Mouse (Mus musculus) heart, adult 2 months (tissue): Measurements from ENCODE around the gene Atp6v1b1. TPM values are rescaled to one million over a fixed set of nuclear protein-coding genes. Genes with fewer than 3 reads are reported as not detected.

Source experiments
- DNase-seq, 2 experiments: peaks; one replicate each; pipeline ENCODE4 v3.0.0; 2021
- H3K27ac ChIP-seq: fragments of 200-600 bp; 2 replicates; pipeline ENCODE4 v1.8.1; 2022
- H3K27me3 ChIP-seq: fragments of 200-500 bp; 2 replicates; pipeline ENCODE4 v1.6.1; 2012; ENCODE audit warnings: mild to moderate bottlenecking, low read length, inconsistent platforms, mixed read lengths; ENCODE audit not compliant: control insufficient read depth, insufficient read depth
- H3K36me3 ChIP-seq: fragments of 200-500 bp; 2 replicates; pipeline ENCODE4 v1.6.1; 2012; ENCODE audit warnings: low read length, inconsistent platforms; ENCODE audit not compliant: control insufficient read depth, insufficient read depth
- H3K4me1 ChIP-seq: fragments of 200-500 bp; 2 replicates; pipeline ENCODE4 v1.6.1; 2011; ENCODE audit warnings: low read length; ENCODE audit not compliant: control insufficient read depth, insufficient read depth
- H3K4me3 ChIP-seq: fragments of 200-600 bp; 2 replicates; pipeline ENCODE4 v1.8.1; 2022
- H3K79me2 ChIP-seq: fragments of 200-500 bp; replicated peaks from 2 replicates; pipeline ENCODE4 v1.6.1; 2012; ENCODE audit warnings: mild to moderate bottlenecking, inconsistent platforms, low read length, moderate library complexity, mixed read lengths; ENCODE audit not compliant: control insufficient read depth, insufficient read depth
- H3K9ac ChIP-seq: fragments of 200-500 bp; 2 replicates; pipeline ENCODE4 v1.6.1; 2012; ENCODE audit warnings: low read depth, mild to moderate bottlenecking, control low read depth, inconsistent platforms, low read length, mixed read lengths
- CTCF ChIP-seq: fragments of 200-600 bp; IDR thresholded peaks from 2 replicates; pipeline ENCODE4 v1.8.1; 2022; ENCODE audit warnings: antibody characterized with exemption, mild to moderate bottlenecking, moderate library complexity
- EP300 ChIP-seq: fragments of 200-500 bp; IDR thresholded peaks from 2 replicates; pipeline ENCODE4 v1.6.1; 2011; ENCODE audit warnings: low read depth, low read length, control low read depth; ENCODE audit not compliant: insufficient read depth
- POLR2A ChIP-seq: fragments of 200-500 bp; IDR thresholded peaks from 2 replicates; pipeline ENCODE4 v1.6.1; 2011; ENCODE audit warnings: mild to moderate bottlenecking, low read depth, low read length, control low read depth; ENCODE audit not compliant: insufficient read depth
- WGBS: fragments of 180-500 bp; shearing (Covaris S2); methylation state at CpG from one replicate; pipeline ENCODE4 v1.1.7; 2018; 5-methylcytosine and 5-hydroxymethylcytosine counted together
- intact Hi-C: fragments of 180-260 bp; cut with DNase I; formaldehyde crosslinking; loops from one replicate; pipeline ENCODE4 v1.15.1; 2025
- polyA plus RNA-seq: library from polyadenylated mRNA; depleted of rRNA; stranded (reverse); fragments of >200 nt; gene quantifications from 2 replicates; pipeline ENCODE4 v1.2.3, GENCODE M21; 2012
- total RNA-seq, 2 experiments: library from RNA; stranded (reverse); gene quantifications; 2 replicates each; pipeline ENCODE4 v1.2.3; 2021

Gene Atp6v1b1
- total and polyA plus RNA-seq, 3 experiments, result 1.4 TPM; not detected in 2

DNA sequence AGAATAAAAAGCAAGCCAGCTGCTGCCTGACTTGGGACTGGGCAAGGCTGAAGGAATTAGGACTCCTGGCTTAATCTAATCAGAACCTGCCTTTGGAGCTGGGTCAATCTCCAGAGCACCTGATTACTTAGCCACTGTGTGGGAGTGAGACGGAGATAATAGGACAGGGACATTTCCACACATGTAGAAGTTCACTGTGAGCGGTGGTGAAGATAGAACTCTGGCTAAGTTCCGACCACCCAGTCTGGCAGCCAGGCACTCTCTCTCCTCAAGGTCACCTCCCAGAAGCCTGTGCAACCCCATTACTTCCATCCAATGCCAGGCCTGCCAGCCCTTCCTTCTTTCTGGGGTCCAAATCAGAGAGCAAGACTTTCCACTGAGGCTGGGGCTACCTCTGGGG lies 24.2 kb downstream of the Atp6v1b1 start:
- H3K36me3 ChIP-seq, result no peaks in the 10 kb centered on the region
- no peak for TF ChIP-seq POLR2A
- TF ChIP-seq CTCF, result no peak
- TF ChIP-seq EP300, result 0 out of 2 replicates have a peak, but pooled peaks have one; percentile 13
- intact Hi-C loops, result no loop called here
- 41% methylated on average over 3 of the region's 3 CpGs for WGBS
- peaks cover 3% of the 10 kb centered on the region; the same call in 1 of the 2 replicates for H3K4me1 ChIP-seq
- H3K9ac ChIP-seq, result no peak overlapping the region
- no peaks in the 10 kb centered on the region for H3K79me2 ChIP-seq
- no peak overlapping the region for H3K27ac ChIP-seq
- peak in 1 of 2 experiments; percentile 40 for DNase-seq
- no peaks in the 10 kb centered on the region for H3K27me3 ChIP-seq
- no peak overlapping the region for H3K4me3 ChIP-seq

DNA sequence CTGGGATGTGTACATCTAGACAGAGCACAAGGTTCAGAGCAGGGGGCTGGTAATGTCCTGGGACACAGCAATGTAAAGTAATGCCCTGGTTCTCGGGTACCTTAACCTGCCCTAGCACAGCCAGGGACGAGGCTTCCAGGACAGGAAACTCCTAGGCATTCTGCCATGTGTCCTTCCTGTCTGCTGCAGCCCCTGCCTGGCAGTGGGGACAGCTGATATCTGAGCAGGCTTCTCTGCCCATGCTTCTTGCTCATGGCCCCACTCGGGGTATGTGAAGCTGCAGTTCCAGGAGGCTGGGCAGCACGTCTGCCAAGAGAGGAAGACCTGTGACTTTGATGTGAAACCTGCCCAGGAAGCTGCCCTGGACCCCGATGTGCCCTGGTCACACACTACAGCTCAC lies 25.7 kb downstream of the Atp6v1b1 start:
- no peaks in the 10 kb centered on the region for H3K36me3 ChIP-seq
- DNase-seq, result peak in 1 of 2 experiments; percentile 39
- WGBS, result 25% methylated on average over 5 of the region's 5 CpGs

DNA sequence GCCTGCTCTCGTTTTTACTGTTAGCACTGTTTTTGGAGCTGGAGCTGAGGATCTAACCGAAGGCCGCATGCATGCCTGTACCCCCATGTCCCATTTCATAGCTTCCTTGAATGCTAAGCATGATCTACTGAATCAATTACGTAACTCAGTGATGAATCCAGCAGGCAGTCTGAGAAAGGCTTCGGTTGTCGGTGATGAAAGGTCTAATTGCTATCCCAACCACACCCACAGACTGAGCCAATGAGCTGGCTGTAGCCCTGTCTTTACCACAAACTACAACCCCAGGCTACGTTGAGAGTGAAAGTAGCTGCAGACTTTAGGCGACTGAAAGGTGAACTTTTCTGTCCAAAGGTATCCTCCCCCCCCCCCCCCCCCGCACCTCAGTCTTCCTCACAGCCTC lies 31.3 kb downstream of the Atp6v1b1 start:
- Histone ChIP-seq H3K27me3 (no peaks in the 10 kb centered on the region), H3K36me3 (no peaks in the 10 kb centered on the region), H3K79me2 (no peaks in the 10 kb centered on the region), H3K4me3 (no peak overlapping the region), H3K4me1 (peaks cover 3% of the 10 kb centered on the region), H3K9ac (no peak overlapping the region), H3K27ac (no peak overlapping the region)
- DNase-seq, result no peak
- WGBS, result 57% methylated on average over 9 of the region's 9 CpGs
- TF ChIP-seq CTCF (no peak), EP300 (no peak), POLR2A (no peak)
- intact Hi-C loops, result no loop called here

More for the DNA sequence above, 25.7 kb downstream of the Atp6v1b1 start:
- Histone ChIP-seq H3K9ac (no peak overlapping the region), H3K79me2 (no peaks in the 10 kb centered on the region), H3K4me1 (peaks cover 1% of the 10 kb centered on the region; the same call in 1 of the 2 replicates), H3K27ac (no peak overlapping the region), H3K4me3 (no peak overlapping the region), H3K27me3 (no peaks in the 10 kb centered on the region)
- intact Hi-C loops, result no loop called here
- TF ChIP-seq POLR2A (no peak), EP300 (no peak), CTCF (no peak)

DNA sequence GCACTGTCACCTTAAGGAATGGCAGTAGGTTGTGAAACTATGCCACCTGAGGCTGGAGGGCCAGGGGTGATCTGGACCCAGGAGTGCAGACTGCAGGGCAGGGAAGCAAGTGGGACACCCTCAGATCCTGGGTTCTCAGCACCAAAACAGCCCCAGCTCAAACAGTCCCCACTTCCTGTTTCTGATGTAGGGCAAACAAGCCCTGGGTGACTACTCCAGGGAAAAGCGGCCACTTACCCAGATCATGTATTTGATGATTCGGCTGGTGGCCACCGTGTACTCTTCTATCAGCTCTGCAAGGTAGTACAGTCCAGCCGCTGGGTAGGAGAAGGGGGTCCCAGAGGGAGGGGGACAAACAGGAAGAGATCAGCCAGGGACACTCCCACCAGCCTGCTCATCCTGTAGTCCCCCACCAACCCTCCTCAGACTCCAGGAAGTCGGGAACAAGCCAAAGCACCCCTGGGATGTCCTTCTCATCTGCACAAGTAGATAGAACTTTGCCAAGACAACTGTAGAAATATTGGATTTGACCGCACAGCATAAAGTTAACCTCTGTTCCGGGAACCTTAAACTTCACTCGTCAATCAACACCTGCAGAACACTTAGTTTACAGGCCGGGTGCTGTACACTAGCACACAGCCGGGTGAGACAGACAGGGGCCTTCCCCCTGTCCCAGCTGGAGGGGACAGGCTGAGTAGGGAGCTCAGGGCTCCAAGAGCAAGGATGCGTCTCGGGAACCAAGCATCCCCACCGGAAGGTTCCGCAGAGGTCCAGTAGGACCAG lies 32.2 kb downstream of the Atp6v1b1 start:
- Histone ChIP-seq H3K27ac (peak overlapping the region; percentile 88), H3K4me1 (peaks cover 3% of the 10 kb centered on the region), H3K4me3 (peak overlapping the region; percentile 89), H3K9ac (peak overlapping the region; percentile 98), H3K79me2 (no peaks in the 10 kb centered on the region), H3K27me3 (no peaks in the 10 kb centered on the region), H3K36me3 (no peaks in the 10 kb centered on the region)
- intact Hi-C loops, result loop anchor here (5.0 kb wide), 2 partner anchors 57 to 137 kb away; partner anchors contain the start of gene Paip2b
- TF ChIP-seq EP300 (no peak), CTCF (no peak), POLR2A (no peak)
- DNase-seq, result peak; percentile 23 to 27
- 1% methylated on average over 14 of the region's 14 CpGs for WGBS

DNA sequence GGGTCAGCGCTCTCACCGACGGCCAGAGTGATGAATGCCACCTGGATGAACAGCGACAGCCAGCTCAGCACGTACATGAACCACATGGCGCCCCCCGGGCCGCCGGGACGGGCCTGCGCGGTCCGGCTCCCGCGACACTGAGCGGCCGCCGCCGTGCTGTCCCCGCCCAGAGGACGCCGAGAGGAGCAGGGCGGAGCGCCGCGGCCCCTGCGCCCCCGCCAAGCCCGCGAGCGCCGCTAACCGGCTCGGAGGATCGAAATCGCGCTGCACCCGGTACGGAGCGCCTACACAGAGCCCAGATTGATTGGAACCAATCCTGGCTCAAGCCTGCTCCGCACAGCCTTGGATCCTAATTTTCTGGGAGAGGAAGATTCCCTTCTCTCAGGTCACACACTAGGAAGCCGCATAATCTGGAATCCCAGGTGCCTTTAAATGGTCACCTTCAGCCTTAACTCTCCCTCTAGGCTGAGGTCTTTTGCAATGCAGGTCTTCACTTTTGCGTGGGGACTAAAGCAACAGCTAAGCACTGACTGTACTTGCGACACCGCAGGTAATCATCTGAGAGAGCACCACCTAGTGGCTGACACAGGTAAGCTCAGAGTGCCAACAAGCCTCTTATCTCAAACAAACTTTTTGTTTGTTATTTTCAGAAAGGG lies 33.0 kb downstream of the Atp6v1b1 start, which contains the start of gene Tex261:
TSS of gene Tex261 (minus strand) at position 176 of the 656 bp plus-strand sequence.
- Histone ChIP-seq H3K4me1 (peaks cover 3% of the 10 kb centered on the region), H3K79me2 (no peaks in the 10 kb centered on the region), H3K9ac (peak within 1 kb of the TSS; percentile 98), H3K27ac (peak within 1 kb of the TSS; percentile 88), H3K4me3 (peak within 1 kb of the TSS; percentile 89), H3K27me3 (no peaks in the 10 kb centered on the region), H3K36me3 (no peaks in the 10 kb centered on the region)
- peak; percentile 93 to 95 for DNase-seq
- WGBS, result under 1% methylated on average over 45 of the region's 45 CpGs
- intact Hi-C loops, result loop anchor here (5.0 kb wide), 2 partner anchors 57 to 137 kb away; partner anchors contain the start of gene Paip2b
- TF ChIP-seq POLR2A, result peak; percentile 66; the same call in 1 of the 2 replicates
- TF ChIP-seq CTCF, result peak; percentile 76
- TF ChIP-seq EP300, result no peak

DNA sequence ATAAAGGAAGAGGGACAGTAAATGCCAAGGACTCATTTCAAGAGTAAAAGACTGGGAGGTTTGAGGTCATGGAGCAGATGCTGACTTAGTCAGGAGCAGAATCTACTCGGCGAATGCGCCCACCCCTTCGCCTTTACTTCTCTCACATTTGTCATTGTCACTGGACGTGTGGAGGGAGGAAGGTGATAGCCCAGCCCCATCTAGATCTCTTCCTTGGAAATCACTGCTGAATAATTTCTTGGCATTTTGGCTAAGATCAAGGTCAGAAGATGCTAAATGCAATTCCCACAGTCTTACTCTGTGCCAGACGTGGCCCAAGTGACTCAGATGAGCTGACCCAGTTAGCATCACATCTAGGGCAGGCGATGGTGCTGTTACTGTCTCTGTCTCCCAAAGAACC lies 35.5 kb downstream of the Atp6v1b1 start:
- TF ChIP-seq EP300, result no peak
- no peak for TF ChIP-seq CTCF
- TF ChIP-seq POLR2A, result no peak
- Histone ChIP-seq H3K36me3 (no peaks in the 10 kb centered on the region), H3K9ac (no peak overlapping the region), H3K27ac (no peak overlapping the region), H3K4me3 (no peak overlapping the region), H3K27me3 (no peaks in the 10 kb centered on the region), H3K79me2 (no peaks in the 10 kb centered on the region), H3K4me1 (peaks cover 3% of the 10 kb centered on the region)
- intact Hi-C loops, result loop anchor here (2.0 to 5.0 kb wide), 4 partner anchors 16 to 134 kb away; partner anchors contain the start of genes Nagk and Paip2b
- 82% methylated on average over 7 of the region's 7 CpGs for WGBS
- DNase-seq, result no peak
